Mouse (Mus musculus) E14TG2a.4 (cell line): ENCODE data around the gene Zfp619.
"Not testable (repeated sequence)": the region's sequence is repeated elsewhere in the genome, so short reads cannot be mapped to it uniquely, and the experiment has no call there.

Experiments used
- CTCF ChIP-seq: conservative IDR thresholded peaks from 2 replicates; pipeline ENCODE4 v1.5.1; 2014; ENCODE audit warnings: low read length
- NANOG ChIP-seq: IDR thresholded peaks from 2 replicates; pipeline ENCODE4 v1.6.1; 2014; ENCODE audit warnings: borderline replicate concordance, low read length, mixed read lengths
- POU5F1 ChIP-seq: IDR thresholded peaks from 2 replicates; pipeline ENCODE4 v1.6.1; 2014; ENCODE audit warnings: low read length, borderline replicate concordance

DNA sequence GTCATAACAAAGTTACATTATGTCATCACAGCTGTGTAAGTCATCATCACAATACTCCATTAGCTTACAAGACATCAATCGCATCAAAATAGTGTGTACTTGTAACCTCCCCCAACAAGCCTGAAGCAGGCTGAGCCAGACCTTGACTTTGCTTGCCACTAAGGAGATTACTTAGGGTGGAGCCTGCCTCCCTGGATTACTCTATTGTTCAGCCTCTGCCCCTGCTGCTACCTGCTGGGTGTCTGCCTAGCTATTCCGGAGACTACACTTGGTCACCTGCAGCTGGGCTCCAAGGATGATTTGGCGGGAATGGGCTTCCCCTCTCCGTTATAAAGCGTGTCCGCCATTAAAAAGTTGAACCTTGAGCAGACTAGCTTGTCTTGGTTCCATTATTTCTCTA is 69.3 kb downstream of the Zfp619 start:
- not testable (repeated sequence) for TF ChIP-seq CTCF, POU5F1
- peak; percentile 71; the same call in 1 of the 2 replicates for TF ChIP-seq NANOG
